Mouse (Mus musculus) bone marrow macrophage, adult 2 months (primary cell): ENCODE data around the gene Strap.

Experiments
- CTCF ChIP-seq: IDR thresholded peaks from 2 replicates; pipeline ENCODE4 v1.5.1; 2012; ENCODE audit warnings: low read depth, mild to moderate bottlenecking, low read length, moderate library complexity
- POLR2A ChIP-seq: IDR thresholded peaks from 2 replicates; pipeline ENCODE4 v1.6.1; 2012; ENCODE audit warnings: mild to moderate bottlenecking, low read depth, low read length, borderline replicate concordance

DNA sequence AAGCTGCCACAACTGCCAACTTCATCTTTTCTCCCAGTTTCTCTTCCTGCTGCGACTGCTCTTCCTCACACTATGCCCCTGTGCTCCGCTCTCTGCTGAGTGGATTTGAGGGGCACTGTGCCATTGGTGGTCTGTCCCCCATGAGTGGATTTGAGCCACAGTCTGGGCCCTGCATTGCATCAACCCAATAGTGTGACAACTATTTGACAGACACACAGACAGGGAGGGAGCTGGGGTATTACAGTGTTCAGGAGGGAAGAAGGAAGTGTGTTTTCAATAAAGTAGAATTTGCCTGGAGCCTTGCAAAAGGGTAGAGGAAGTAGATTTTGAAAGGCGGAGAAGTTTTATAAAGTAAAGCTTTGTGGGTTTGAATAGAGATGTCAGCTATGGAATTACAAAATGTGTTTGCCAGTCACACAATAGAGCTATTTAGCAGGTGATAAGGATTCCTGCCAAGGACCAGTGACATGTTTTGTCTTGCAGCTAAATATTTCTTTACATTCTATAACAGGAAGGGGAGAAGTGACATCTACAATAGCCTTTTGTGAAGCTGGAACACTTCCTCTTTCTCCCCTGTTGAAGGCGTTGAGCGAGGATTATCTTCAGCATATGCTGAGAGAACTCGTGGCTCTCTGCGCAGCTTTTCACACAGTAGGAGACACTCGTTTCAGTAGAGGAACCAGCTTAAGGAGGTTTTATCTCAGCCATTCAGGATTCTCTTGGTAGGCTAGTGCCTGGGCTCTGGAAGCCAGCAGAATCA, 38.3 kb upstream of the Strap start:
- TF ChIP-seq CTCF (no peak), POLR2A (no peak)
